In genomic region chr7:119089931-119090330, GRCm38 (mm10) we compare ENCODE assay signal across 18 mouse cellular contexts.
A peak's percentile ranks its signal among the peaks of the same experiment; 100 is the strongest.
DNase-seq lines count a peak whose midpoint lies in the region; ATAC-seq and TF ChIP-seq lines count a peak whose summit lies in the region.
"Had no signal": no experiment of that assay in that cellular context is flagged by ENCODE, and none has a peak within 500 bp of the region (broad histone marks: within the 10 kb centered on the region; RNA-seq: fewer than 3 reads in every experiment).

No protein-coding gene starts in this region.

- H3K27ac ChIP-seq in forebrain, postnatal 0 days (ENCODE audit: low read depth, low read length) = no peak overlapping the region
- no peak overlapping the region for H3K27ac ChIP-seq in forebrain, embryonic 10.5 days
- no peak overlapping the region for H3K27ac ChIP-seq in heart, embryonic 12.5 days (ENCODE audit: poor library complexity, severe bottlenecking)
- H3K27ac ChIP-seq in lung, embryonic 14.5 days (ENCODE audit: low read depth) = no peak overlapping the region
- H3K27ac ChIP-seq in embryonic facial prominence, embryonic 15.5 days (replicated peaks) = no peak overlapping the region
- H3K27ac ChIP-seq: embryonic facial prominence, embryonic 13.5 days; hindbrain, embryonic 14.5 days; limb, embryonic 10.5 days; midbrain, embryonic 13.5 days had no signal

- no peak overlapping the region for H3K9ac ChIP-seq in forebrain, postnatal 0 days
- H3K9ac ChIP-seq in heart, embryonic 12.5 days = no peak overlapping the region
- no peak overlapping the region for H3K9ac ChIP-seq in lung, embryonic 14.5 days
- H3K9ac ChIP-seq in embryonic facial prominence, embryonic 15.5 days = no peak overlapping the region
- H3K9ac ChIP-seq: embryonic facial prominence, embryonic 13.5 days; hindbrain, embryonic 14.5 days; liver, postnatal 0 days; midbrain, embryonic 13.5 days had no signal

- H3K9me3 ChIP-seq in forebrain, postnatal 0 days (ENCODE audit: low read length) = no peaks in the 10 kb centered on the region
- no peaks in the 10 kb centered on the region for H3K9me3 ChIP-seq in forebrain, embryonic 10.5 days
- H3K9me3 ChIP-seq in heart, embryonic 12.5 days (replicated peaks) = no peaks in the 10 kb centered on the region
- no peaks in the 10 kb centered on the region for H3K9me3 ChIP-seq in lung, embryonic 14.5 days (ENCODE audit: low read depth, low read length)
- H3K9me3 ChIP-seq in embryonic facial prominence, embryonic 15.5 days (replicated peaks) = no peaks in the 10 kb centered on the region
- H3K9me3 ChIP-seq: embryonic facial prominence, embryonic 13.5 days; limb, embryonic 10.5 days; midbrain, embryonic 13.5 days had no signal

- no peak overlapping the region for H3K4me3 ChIP-seq in forebrain, postnatal 0 days (ENCODE audit: low read depth, low read length)
- no peak overlapping the region for H3K4me3 ChIP-seq in forebrain, embryonic 10.5 days
- no peak overlapping the region for H3K4me3 ChIP-seq in heart, embryonic 12.5 days
- no peak overlapping the region for H3K4me3 ChIP-seq in lung, embryonic 14.5 days (ENCODE audit: low read depth, low read length)
- H3K4me3 ChIP-seq in lung, adult 2 months (replicated peaks; ENCODE audit: extremely low read depth, low read depth, low read length) = no peak overlapping the region
- H3K4me3 ChIP-seq in embryonic facial prominence, embryonic 15.5 days (replicated peaks) = no peak overlapping the region
- H3K4me3 ChIP-seq: embryonic facial prominence, embryonic 13.5 days; limb, embryonic 10.5 days; midbrain, embryonic 13.5 days; myocyte had no signal

- DNase-seq in forebrain, postnatal 0 days = peak; percentile 25
- no peak for DNase-seq in forebrain, embryonic 10.5 days (ENCODE audit: extremely low spot score, low spot score)
- DNase-seq in heart, postnatal 4 days = peak; percentile 11
- DNase-seq in lung, embryonic 14.5 days = peak; percentile 7
- no peak for DNase-seq in lung, adult 2 months
- DNase-seq in testis, postnatal 14 days (ENCODE audit: low spot score) = no peak
- DNase-seq: B cell, adult 2 months; cerebellum, adult 8-10 months; kidney, adult 11 months; liver, postnatal 0 days; thymus, postnatal 4 days had no signal

- no peaks in the 10 kb centered on the region for H3K27me3 ChIP-seq in forebrain, postnatal 0 days (ENCODE audit: insufficient read depth, low read length)
- no peaks in the 10 kb centered on the region for H3K27me3 ChIP-seq in forebrain, embryonic 10.5 days (ENCODE audit: poor library complexity, severe bottlenecking)
- H3K27me3 ChIP-seq in heart, embryonic 12.5 days (replicated peaks) = no peaks in the 10 kb centered on the region
- no peaks in the 10 kb centered on the region for H3K27me3 ChIP-seq in lung, embryonic 14.5 days (ENCODE audit: insufficient read depth, low read length)
- no peaks in the 10 kb centered on the region for H3K27me3 ChIP-seq in embryonic facial prominence, embryonic 15.5 days
- H3K27me3 ChIP-seq: embryonic facial prominence, embryonic 13.5 days; midbrain, embryonic 13.5 days had no signal

- no peak for TF ChIP-seq CTCF in forebrain, postnatal 0 days (IDR thresholded peaks at IDR 0.05; ENCODE audit: low read depth)
- no peak for TF ChIP-seq CTCF in lung, embryonic 14.5 days (IDR thresholded peaks at IDR 0.05; ENCODE audit: low read depth)
- TF ChIP-seq CTCF in lung, adult 2 months (IDR thresholded peaks at IDR 0.05; ENCODE audit: insufficient read depth, low read length) = no peak

- H3K4me2 ChIP-seq in forebrain, postnatal 0 days (ENCODE audit: low read depth) = no peak overlapping the region
- no peak overlapping the region for H3K4me2 ChIP-seq in heart, embryonic 12.5 days
- no peak overlapping the region for H3K4me2 ChIP-seq in lung, embryonic 14.5 days
- no peak overlapping the region for H3K4me2 ChIP-seq in embryonic facial prominence, embryonic 15.5 days (replicated peaks)
- H3K4me2 ChIP-seq: embryonic facial prominence, embryonic 13.5 days; hindbrain, embryonic 14.5 days; midbrain, embryonic 13.5 days had no signal

- peak; percentile 32; the same call in 1 of the 2 replicates for ATAC-seq in forebrain, postnatal 0 days
- no peak for ATAC-seq in heart, embryonic 12.5 days (ENCODE audit: insufficient number of reproducible peaks, low FRiP score)
- no peak for ATAC-seq in lung, embryonic 14.5 days (ENCODE audit: insufficient read depth)
- peak; percentile 34; the same call in 1 of the 2 replicates for ATAC-seq in embryonic facial prominence, embryonic 15.5 days (ENCODE audit: insufficient number of reproducible peaks, low FRiP score, low TSS enrichment, low read depth)
- ATAC-seq: liver, postnatal 0 days; midbrain, embryonic 13.5 days had no signal

- no peak for TF ChIP-seq POLR2A in lung, adult 2 months (IDR thresholded peaks at IDR 0.05; ENCODE audit: borderline replicate concordance, extremely low read depth, low read depth, low read length)

- H3K36me3 ChIP-seq in forebrain, postnatal 0 days (ENCODE audit: insufficient read depth) = no peaks in the 10 kb centered on the region
- no peaks in the 10 kb centered on the region for H3K36me3 ChIP-seq in forebrain, embryonic 10.5 days (replicated peaks)
- no peaks in the 10 kb centered on the region for H3K36me3 ChIP-seq in heart, embryonic 12.5 days
- no peaks in the 10 kb centered on the region for H3K36me3 ChIP-seq in lung, embryonic 14.5 days (ENCODE audit: insufficient read depth)
- no peaks in the 10 kb centered on the region for H3K36me3 ChIP-seq in embryonic facial prominence, embryonic 15.5 days
- H3K36me3 ChIP-seq: embryonic facial prominence, embryonic 13.5 days; limb, embryonic 10.5 days; midbrain, embryonic 13.5 days had no signal

- H3K4me1 ChIP-seq in forebrain, postnatal 0 days (ENCODE audit: insufficient read depth) = no peaks in the 10 kb centered on the region
- no peaks in the 10 kb centered on the region for H3K4me1 ChIP-seq in forebrain, embryonic 10.5 days
- H3K4me1 ChIP-seq in heart, embryonic 12.5 days (replicated peaks) = no peaks in the 10 kb centered on the region
- H3K4me1 ChIP-seq in lung, embryonic 14.5 days (ENCODE audit: insufficient read depth) = no peaks in the 10 kb centered on the region
- no peaks in the 10 kb centered on the region for H3K4me1 ChIP-seq in lung, adult 2 months (ENCODE audit: control insufficient read depth, insufficient read depth, low read length)
- no peaks in the 10 kb centered on the region for H3K4me1 ChIP-seq in embryonic facial prominence, embryonic 15.5 days
- H3K4me1 ChIP-seq: embryonic facial prominence, embryonic 13.5 days; limb, embryonic 10.5 days had no signal

- 33% methylated on average over 2 of the region's 2 CpGs for WGBS in forebrain, postnatal 0 days
- 86% methylated on average over 2 of the region's 2 CpGs for WGBS in forebrain, embryonic 10.5 days
- 66% methylated on average over 2 of the region's 2 CpGs for WGBS in heart, embryonic 12.5 days
- 34% methylated on average over 2 of the region's 2 CpGs for WGBS in lung, embryonic 14.5 days
- WGBS in lung, adult 2 months = 60% methylated on average over 2 of the region's 2 CpGs
- WGBS in embryonic facial prominence, embryonic 15.5 days = 57% methylated on average over 2 of the region's 2 CpGs

Comparison
In these comparisons a context has a peak if more than half of its experiments do, and no peak if none do; other contexts are left out.
1. DNase-seq: peak in forebrain, postnatal 0 days (single experiment), heart, postnatal 4 days (single experiment) and lung, embryonic 14.5 days (single experiment); none in forebrain, embryonic 10.5 days (single experiment), lung, adult 2 months (single experiment) and testis, postnatal 14 days (single experiment).
2. ATAC-seq: peak in forebrain, postnatal 0 days (single experiment) and embryonic facial prominence, embryonic 15.5 days (single experiment); none in heart, embryonic 12.5 days (single experiment) and lung, embryonic 14.5 days (single experiment).